Mouse (Mus musculus) erythroblast, embryonic 14.5 days (primary cell): ENCODE results near the gene Egr2. TPM values are rescaled to one million over a fixed set of nuclear protein-coding genes. Genes with fewer than 3 reads are reported as not detected.

Source experiments
- H3K27me3 ChIP-seq: 2 replicates; pipeline ENCODE4 v1.6.1; 2012; ENCODE audit warnings: inconsistent platforms; ENCODE audit not compliant: control insufficient read depth
- H3K36me3 ChIP-seq: 2 replicates; pipeline ENCODE4 v1.6.1; 2012; ENCODE audit warnings: mild to moderate bottlenecking, inconsistent platforms; ENCODE audit not compliant: control insufficient read depth
- H3K4me1 ChIP-seq: 2 replicates; pipeline ENCODE4 v1.6.1; 2012; ENCODE audit warnings: inconsistent platforms; ENCODE audit not compliant: control insufficient read depth
- H3K4me3 ChIP-seq: replicated peaks from 2 replicates; pipeline ENCODE3; 2012; ENCODE audit warnings: moderate library complexity, mild to moderate bottlenecking, inconsistent platforms
- H3K9me3 ChIP-seq: 2 replicates; pipeline ENCODE4 v1.6.1; 2012; ENCODE audit warnings: low read length, inconsistent platforms, mixed read lengths; ENCODE audit not compliant: control insufficient read depth
- GATA1 ChIP-seq: IDR thresholded peaks from 2 replicates; pipeline ENCODE4 v1.6.1; 2012; ENCODE audit warnings: low read length, inconsistent platforms, mixed read lengths
- TAL1 ChIP-seq: IDR thresholded peaks from 3 replicates; pipeline ENCODE4 v1.6.1; 2012; ENCODE audit warnings: low read length, inconsistent platforms, mixed read lengths
- polyA plus RNA-seq: library from polyadenylated mRNA; stranded (reverse); fragments of >175 nt; gene quantifications from 2 replicates; pipeline ENCODE4 v1.2.3, GENCODE M21; 2012

Egr2 gene
- polyA plus RNA-seq, 1 experiment: not detected

DNA sequence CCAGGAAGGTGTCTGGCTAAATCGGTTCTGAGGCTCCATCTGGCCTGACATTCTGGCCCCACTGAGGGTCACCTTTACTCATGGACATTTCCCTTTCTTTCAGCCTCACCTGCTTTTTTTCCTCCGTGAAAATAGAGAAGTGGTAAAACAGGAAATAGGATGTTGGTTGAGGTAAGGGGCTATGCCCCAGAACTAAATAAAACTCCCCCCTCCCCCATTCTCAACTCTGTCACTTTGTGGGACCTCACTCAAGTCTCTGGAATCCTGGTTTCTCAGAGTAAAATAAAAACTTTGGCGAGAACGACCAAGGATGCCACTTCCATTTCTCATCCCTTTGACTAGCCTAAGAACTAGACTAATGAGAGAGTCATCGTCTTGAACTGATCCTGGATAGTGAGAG is 31.2 kb upstream of the Egr2 start:
- Histone ChIP-seq H3K36me3 (no peaks in the 10 kb centered on the region), H3K4me3 (no peak overlapping the region), H3K9me3 (no peaks in the 10 kb centered on the region), H3K27me3 (no peaks in the 10 kb centered on the region), H3K4me1 (no peaks in the 10 kb centered on the region)
- no peak for TF ChIP-seq TAL1
- TF ChIP-seq GATA1: no peak

DNA sequence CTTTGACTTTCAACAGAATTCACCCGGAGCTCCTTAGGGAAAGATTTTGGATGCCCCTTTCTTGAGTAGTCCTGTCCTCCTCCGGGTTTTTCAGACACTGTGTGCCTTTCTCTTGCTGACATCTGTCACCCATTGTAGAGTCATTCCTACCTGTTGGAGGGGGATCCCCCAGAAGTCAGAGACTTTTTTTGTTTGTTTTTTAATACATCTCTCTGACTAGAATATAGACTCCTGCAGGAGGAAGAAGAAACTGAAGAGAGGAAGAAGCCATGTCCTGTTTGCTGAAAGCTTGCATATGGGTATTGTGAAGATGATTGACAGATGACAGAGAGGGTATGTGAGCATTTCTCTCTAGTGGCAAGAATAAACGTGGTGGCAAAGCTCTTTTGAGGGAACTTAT is 30.0 kb upstream of the Egr2 start:
- H3K9me3 ChIP-seq: no peaks in the 10 kb centered on the region
- H3K4me3 ChIP-seq: no peak overlapping the region
- TF ChIP-seq GATA1 (no peak), TAL1 (no peak)
- no peaks in the 10 kb centered on the region for H3K27me3 ChIP-seq
- H3K4me1 ChIP-seq: no peaks in the 10 kb centered on the region
- no peaks in the 10 kb centered on the region for H3K36me3 ChIP-seq

- H3K36me3 ChIP-seq: no peaks in the 10 kb centered on the region
- TF ChIP-seq TAL1 (no peak), GATA1 (no peak)
- H3K27me3 ChIP-seq: no peaks in the 10 kb centered on the region
- H3K4me3 ChIP-seq: no peak overlapping the region
- no peaks in the 10 kb centered on the region for H3K4me1 ChIP-seq
- H3K9me3 ChIP-seq: no peaks in the 10 kb centered on the region
These were observed 23.1 kb upstream of the Egr2 start for GRCm38 (mm10) chr10:67512211-67512610.

DNA sequence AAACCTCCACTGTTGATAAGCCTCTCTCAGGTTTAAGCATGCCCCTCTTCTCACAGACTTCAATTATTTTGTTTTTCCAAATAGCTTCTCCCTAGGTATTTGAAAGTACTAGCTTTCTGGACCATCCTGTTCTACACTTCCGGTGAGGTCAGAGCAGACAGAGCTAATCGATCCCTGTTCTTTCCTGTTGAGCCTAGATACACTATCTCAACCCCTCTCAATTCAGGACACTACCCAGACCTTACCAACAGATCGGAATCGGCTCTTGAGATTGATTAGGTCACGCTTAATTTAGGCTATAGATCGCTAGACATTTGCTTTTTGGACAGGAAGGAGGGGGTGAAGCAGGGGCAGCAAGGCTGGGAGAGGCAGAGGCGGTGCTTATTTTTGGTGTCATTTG is 22.4 kb upstream of the Egr2 start:
- no peaks in the 10 kb centered on the region for H3K4me1 ChIP-seq
- H3K9me3 ChIP-seq: no peaks in the 10 kb centered on the region
- no peak overlapping the region for H3K4me3 ChIP-seq
- TF ChIP-seq GATA1: no peak
- no peak for TF ChIP-seq TAL1
- H3K36me3 ChIP-seq: no peaks in the 10 kb centered on the region
- H3K27me3 ChIP-seq: no peaks in the 10 kb centered on the region

DNA sequence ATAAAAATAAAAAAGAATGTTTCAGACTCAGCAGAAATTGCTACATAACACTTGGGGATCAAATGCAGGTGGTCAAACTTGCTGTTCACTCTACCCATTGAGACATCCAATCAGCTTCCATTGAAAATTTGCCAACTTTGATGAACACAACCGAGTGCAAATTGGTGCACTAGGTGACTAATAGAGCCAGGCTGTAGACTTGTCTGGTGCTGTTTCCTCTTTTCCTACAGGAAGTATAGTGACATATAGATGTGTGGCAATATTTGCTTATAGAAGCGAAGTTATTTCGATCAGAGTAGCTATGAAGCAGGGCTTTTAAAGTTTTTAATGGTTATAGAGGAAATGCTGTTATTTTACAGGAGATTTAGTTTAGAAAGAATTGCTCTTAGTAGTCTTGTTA is 16.5 kb upstream of the Egr2 start:
- H3K4me3 ChIP-seq: no peak overlapping the region
- no peak for TF ChIP-seq GATA1
- no peak for TF ChIP-seq TAL1
- H3K27me3 ChIP-seq: no peaks in the 10 kb centered on the region
- no peaks in the 10 kb centered on the region for H3K36me3 ChIP-seq
- H3K9me3 ChIP-seq: no peaks in the 10 kb centered on the region
- no peaks in the 10 kb centered on the region for H3K4me1 ChIP-seq

GRCm38 (mm10) chr10:67524130-67524529 is 11.1 kb upstream of the Egr2 start:
- Histone ChIP-seq H3K4me1 (no peaks in the 10 kb centered on the region), H3K27me3 (no peaks in the 10 kb centered on the region), H3K4me3 (no peak overlapping the region), H3K36me3 (no peaks in the 10 kb centered on the region), H3K9me3 (no peaks in the 10 kb centered on the region)
- TF ChIP-seq TAL1 (no peak), GATA1 (no peak)

GRCm38 (mm10) chr10:67524694-67525093 is 10.6 kb upstream of the Egr2 start:
- Histone ChIP-seq H3K4me1 (no peaks in the 10 kb centered on the region), H3K9me3 (no peaks in the 10 kb centered on the region), H3K4me3 (no peak overlapping the region), H3K27me3 (no peaks in the 10 kb centered on the region), H3K36me3 (no peaks in the 10 kb centered on the region)
- TF ChIP-seq TAL1: no peak
- TF ChIP-seq GATA1: no peak

DNA sequence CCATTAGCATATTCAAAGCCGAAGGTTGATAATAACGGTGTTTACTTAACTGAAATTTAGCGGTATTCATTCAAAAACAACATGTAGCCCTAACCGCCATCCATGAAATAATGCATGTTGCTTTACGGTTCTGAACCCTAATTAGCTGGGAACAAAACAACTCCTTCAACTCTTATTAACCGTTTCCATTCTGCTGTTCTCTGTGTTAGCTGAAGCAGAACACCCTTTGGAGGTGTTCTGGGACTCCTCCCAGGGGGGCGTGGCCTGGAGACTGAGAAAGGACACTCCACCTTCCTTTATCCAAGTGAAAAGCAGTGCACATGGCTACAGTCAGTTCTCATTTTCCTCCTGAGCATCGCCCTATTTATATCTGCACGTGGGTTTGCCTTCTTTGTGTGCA is 8.8 kb upstream of the Egr2 start:
- no peak overlapping the region for H3K4me3 ChIP-seq
- H3K27me3 ChIP-seq: peaks cover 5% of the 10 kb centered on the region
- no peaks in the 10 kb centered on the region for H3K4me1 ChIP-seq
- TF ChIP-seq GATA1 (no peak), TAL1 (no peak)
- H3K9me3 ChIP-seq: no peaks in the 10 kb centered on the region
- no peaks in the 10 kb centered on the region for H3K36me3 ChIP-seq

GRCm38 (mm10) chr10:67529769-67530168 is 5.5 kb upstream of the Egr2 start:
- peaks cover 35% of the 10 kb centered on the region for H3K27me3 ChIP-seq
- no peak overlapping the region for H3K4me3 ChIP-seq
- TF ChIP-seq GATA1 (no peak), TAL1 (no peak)
- no peaks in the 10 kb centered on the region for H3K9me3 ChIP-seq
- H3K36me3 ChIP-seq: no peaks in the 10 kb centered on the region
- no peaks in the 10 kb centered on the region for H3K4me1 ChIP-seq

GRCm38 (mm10) chr10:67535972-67536371 is 697 bp downstream of the Egr2 start:
- peaks cover 6% of the 10 kb centered on the region; the same call in 1 of the 2 replicates for H3K9me3 ChIP-seq
- H3K4me1 ChIP-seq: peaks cover 25% of the 10 kb centered on the region
- peaks cover 95% of the 10 kb centered on the region for H3K27me3 ChIP-seq
- TF ChIP-seq GATA1: no peak
- no peak for TF ChIP-seq TAL1
- peak overlapping the region; percentile 65 for H3K4me3 ChIP-seq
- H3K36me3 ChIP-seq: no peaks in the 10 kb centered on the region
